Mouse (Mus musculus): Measurements from ENCODE around the gene A130010J15Rik.

The A130010J15Rik gene

DNA sequence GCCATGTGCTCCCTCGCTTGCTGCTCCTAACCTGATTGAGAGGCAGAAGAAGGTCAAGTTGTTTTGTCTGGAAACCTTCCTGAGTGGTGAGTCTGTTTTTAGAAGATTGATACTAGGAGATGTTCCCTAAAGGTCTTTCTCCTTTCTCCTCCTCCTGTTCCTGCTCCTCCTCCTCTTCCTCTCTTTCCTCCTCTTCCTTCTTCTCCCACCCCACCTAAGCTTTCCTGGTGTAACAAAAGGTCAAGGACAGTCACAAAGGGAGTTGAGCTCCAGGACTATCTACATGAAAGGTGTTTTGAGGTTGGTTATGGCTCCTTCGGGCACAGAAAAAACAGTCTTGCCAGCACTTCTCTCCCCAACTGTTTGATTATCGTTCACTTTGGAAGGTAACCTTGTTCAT lies at the start of gene A130010J15Rik:
A130010J15Rik (plus strand) TSS at position 301 of the 400 bp plus-strand sequence.
- no peak for DNase-seq (ENCODE audit: low read depth, low spot score)

DNA sequence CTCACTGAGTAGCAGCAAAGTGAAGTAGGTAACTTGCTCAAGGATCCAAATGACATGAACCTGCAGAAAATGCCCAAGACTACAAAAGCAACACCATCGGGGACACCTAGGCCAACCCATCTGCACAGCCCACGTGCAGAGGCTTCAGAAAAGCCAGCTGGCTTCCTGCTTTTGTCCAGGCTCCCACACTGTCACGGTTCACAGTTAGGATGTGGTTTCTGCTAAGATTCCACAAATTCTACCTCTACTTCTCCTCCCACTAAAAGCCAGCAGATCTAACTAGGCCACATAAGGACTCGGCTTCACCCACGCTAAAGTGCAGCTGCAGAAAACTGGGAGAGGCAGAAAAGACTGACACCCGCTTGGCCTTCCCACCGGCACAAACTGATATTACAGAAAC lies 45.1 kb upstream of the A130010J15Rik start:
- no peak for DNase-seq (ENCODE audit: low read depth, low spot score)

DNA sequence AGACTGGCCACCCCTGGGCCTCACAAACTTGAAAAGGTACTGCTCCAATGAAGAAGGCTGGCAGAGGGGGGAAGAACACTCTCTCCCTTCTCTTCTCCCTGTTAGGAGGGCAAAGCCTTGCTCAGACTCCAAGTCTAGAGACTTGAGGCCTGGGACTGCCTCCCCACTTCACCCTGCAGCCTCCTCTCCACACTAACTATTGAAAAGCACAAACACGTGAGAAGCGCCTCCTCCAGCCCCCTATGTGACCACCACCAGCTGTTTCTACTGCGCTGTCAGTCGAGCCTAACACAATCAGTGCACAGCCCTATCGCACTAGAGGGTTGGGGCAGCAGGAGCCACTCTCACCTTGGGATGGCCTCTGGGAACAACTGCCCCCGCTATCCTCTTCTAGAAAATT lies 44.6 kb upstream of the A130010J15Rik start:
- no peak for DNase-seq (ENCODE audit: low read depth, low spot score)

DNA sequence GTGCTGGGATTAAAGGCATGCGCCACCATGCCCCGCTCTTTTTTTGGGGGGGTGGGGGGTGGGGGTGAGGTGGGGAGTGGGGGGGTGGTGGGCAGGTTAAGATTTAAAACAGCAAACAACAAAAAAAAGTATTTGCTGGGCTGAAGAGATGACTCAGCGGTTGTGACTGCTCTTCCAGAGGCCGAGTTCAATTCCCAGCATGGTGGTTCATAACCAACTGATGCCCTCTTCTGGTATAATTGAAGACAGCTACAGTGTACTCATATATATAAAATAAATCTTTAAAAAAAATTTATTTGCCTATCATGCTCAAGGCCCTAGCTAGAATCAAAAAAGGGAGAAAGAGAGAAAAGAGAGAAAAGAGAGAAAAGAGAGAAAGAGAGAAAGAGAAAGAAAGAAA lies 42.0 kb upstream of the A130010J15Rik start:
- DNase-seq (ENCODE audit: low read depth, low spot score), result no peak

DNA sequence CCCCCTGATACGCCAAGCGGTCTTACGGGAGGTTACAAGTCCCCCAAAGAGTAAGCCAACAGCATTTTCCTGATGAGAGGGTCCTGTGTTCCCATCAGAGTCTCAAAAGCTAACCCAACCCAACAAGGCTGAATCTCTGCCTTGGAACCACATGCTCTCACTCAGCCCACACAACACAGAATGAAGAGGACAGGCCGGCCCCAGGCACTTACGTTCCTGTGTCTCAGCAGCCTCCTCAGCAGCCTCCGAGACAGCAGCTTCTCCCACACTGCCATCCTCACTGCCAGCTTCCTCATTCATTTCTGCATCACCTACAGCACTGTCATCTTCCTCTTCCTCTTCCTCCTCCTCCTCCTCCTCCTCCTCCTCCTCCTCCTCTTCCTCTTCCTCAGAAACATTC lies 39.8 kb upstream of the A130010J15Rik start:
- no peak for DNase-seq (ENCODE audit: low read depth, low spot score)

DNA sequence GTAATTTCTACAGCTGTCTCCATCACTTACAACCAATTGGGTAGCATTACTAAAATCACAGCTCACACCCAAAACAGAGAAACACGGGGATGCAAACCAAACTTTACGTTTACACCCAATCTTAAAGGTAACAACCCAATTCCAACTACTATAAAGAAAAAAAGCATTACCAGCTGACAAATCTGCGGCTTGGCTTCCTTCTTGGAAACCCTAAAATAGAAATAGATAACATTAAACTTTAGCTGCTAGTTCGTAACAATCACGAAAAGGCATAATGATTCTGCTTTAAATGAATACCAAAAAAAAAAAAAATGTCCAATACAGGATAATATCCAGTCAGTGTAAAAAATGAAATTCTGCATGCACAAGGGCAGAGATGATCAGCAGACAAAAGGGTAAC lies 38.5 kb upstream of the A130010J15Rik start:
- DNase-seq (ENCODE audit: low read depth, low spot score), result no peak

DNA sequence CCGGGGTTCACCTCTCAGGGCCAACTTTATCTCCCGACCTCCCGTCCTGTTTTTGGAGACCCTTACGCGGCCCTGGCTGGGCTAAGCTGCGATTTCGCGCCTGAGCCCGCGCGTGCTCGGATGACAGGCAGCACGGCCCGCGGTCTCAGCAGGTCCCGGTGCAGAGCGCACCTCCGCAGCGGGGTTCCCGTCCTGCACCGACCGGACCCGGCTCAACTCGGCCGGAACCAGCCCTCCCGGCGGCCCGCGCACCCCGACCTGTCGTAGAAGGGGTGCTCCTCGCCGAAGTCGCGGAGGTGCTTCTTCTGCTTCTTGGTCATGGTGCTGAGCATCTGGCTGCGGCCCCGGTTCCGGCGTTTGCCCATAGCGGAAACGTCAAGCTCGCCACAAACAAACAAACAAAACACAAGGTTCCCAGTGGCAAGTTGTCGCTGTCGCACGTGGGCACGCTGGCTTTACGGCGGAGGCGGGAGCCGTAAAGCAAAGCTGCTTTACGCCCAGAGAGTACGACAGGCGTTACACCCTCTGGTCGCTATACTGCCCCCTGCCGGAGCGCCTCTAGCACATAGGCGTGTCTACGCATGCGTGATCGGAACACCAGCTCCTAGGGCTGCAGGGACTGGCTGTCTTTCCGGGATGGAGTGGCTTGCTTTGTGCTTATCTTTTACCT lies 37.9 kb upstream of the A130010J15Rik start, which contains the start of gene Diexf:
Diexf (minus strand) TSS at position 487 of the 670 bp plus-strand sequence.
- peak; percentile 98 for DNase-seq (ENCODE audit: low read depth, low spot score)

DNA sequence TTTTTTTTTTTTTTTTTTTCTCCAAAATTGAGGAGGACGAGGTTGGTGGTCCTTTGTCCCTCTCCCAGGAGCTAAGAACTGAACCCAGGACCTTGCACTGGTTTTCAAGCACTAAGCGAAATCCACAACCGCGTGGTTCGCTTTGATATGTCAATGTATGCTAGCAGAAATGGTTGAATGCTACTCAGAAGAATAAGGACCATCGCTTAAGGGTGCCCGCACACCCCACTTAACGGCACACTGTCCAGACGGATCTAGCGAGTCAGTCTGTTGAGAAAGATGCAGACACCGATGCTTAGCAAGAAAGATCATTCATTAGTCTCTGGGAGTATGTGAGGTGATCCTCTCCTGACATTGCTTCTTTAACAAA lies 37.4 kb upstream of the A130010J15Rik start:
- no peak for DNase-seq (ENCODE audit: low read depth, low spot score)

DNA sequence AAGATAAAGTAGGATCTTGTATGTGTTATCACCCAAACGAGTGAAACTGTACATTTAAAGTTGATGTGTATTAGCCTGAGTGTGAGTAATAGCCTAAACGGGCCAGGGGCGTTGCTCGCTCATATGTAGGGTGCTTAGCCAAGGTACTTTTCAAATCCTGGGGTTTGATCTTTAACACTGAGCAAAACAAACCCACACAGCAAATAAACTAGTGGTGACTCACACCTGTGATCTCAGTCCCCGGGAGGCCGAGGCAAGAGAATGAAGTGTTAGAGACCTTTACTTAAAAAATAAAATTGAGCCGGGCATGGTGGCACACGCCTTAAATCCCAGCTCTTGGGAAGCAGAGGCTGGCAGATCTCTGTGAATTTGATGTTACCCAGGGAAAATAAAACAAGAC lies 37.0 kb upstream of the A130010J15Rik start:
- DNase-seq (ENCODE audit: low read depth, low spot score), result no peak

DNA sequence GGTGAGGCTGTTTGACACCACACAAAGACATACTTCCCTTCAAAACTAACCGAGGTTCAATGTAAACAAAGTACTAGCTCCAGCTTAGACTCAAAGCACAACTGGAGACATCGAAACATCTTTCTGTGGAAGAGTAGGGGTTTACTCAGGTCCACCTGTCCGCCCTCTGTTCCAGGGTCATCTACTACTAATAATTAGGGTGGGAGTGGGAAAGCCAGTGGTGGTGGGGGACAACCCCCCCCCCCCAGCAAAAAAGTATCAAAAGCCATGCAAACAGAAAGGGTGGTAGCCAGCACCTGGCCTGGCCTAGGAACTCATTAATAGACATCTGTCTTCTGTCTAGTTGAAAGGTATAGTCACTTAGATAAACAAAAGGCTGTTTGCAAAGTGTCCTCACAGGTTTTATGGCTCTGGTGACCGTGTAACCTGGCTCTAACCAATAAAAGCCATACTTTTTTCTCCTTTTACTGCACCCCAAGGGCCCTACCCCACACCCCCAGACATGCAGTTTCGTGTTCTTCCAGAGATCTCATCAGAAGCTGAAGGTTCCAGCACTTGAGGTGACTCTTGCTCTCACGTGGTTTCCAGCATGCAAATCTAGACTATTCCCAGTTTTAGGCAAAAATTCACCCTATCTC lies 36.4 kb upstream of the A130010J15Rik start:
- DNase-seq (ENCODE audit: low read depth, low spot score), result no peak

DNA sequence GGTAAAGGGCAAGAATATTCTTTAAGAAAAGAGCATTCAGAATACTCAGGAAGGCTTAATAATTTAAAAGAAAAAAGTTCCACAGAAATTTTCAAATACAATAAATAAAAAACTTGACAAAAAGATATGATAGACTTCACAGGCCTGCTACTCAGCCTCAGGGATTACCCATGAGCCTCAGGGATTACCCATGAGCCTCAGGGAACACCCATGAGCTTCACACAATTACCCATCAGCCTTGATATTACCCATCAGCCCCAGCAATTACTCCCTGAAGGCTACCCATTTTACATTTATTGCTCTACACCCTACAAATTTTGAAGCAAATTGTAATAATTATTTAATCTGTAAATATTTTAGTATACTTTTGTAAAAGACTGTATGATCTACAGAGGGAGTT lies 35.5 kb upstream of the A130010J15Rik start:
- DNase-seq (ENCODE audit: low read depth, low spot score), result no peak

DNA sequence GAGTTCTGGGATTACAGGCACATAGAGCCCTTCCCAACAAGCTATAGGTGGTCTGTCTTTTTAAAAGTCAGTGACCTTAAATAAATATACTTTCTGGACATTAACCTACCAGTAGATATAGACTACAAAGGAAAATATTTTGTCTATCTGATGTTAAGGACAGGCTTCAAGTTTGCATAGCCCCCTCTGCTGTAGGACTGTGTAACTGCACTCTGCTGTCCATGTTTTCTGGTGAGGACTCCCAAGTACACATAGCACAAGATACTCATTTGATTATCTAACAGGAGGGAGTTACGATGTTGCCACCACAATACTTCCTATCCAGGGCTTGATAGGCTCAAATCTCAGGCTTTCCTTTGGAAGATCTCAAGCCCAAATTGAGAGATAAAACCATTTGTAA lies 34.1 kb upstream of the A130010J15Rik start:
- no peak for DNase-seq (ENCODE audit: low read depth, low spot score)

DNA sequence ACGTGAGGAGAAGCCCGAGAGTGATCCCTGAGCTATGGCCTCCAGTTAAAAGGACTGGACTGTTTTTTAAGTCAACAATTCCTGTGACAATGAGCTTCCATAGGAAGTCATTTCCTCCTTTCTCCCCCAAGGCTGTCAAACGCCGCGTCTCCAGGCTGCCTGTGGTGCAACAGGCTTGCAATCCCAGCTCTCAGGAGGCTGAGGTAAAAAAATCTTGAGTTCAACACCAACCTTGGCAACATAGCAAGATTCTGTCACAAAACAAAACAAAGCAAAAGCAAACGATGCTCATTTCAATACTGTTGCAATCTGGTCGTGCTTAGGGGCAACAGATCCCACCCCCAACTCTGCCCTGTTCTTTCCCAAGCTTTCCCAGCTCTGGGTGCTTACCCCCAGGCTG lies 29.8 kb upstream of the A130010J15Rik start:
- no peak for DNase-seq (ENCODE audit: low read depth, low spot score)

DNA sequence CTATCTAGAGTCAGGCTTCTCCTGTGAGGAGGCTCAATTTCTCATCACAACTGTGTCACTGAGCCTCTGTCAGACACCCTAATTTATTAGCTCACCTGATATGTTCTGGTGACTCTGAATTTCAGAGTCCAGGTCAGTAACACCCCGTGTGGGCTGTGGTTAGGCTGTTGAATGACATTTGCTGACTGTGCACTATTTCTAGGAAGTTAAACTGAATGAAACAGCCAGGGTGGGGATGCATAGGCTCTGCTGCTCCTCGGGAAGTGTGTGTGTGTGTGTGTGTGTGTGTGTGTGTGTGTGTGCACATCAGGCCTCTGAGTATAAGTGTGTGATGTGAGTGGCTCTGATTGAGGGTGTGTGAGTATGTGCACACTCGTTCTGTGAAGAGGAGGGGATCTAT lies 29.2 kb upstream of the A130010J15Rik start:
- no peak for DNase-seq (ENCODE audit: low read depth, low spot score)

DNA sequence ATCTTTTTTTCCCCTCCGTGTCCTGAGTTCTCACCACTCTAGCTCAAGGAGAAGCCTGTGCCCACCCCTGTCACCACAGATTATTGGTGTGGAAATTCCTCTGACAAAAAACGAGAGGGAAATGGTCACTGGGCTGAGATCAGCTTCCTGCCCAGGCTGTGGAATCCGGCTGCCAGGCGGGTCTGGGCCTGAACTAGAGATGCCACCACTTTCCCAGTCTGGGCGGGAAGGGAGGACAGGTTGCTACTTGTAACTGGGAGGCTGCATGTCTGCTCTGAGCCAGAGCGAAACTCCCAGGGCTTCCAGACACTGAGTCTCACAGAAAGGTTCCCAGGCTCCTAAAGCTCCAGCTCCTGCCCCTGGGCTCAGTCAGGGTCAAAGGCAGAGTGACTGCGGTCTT lies 26.7 kb upstream of the A130010J15Rik start:
- DNase-seq (ENCODE audit: low read depth, low spot score), result no peak

DNA sequence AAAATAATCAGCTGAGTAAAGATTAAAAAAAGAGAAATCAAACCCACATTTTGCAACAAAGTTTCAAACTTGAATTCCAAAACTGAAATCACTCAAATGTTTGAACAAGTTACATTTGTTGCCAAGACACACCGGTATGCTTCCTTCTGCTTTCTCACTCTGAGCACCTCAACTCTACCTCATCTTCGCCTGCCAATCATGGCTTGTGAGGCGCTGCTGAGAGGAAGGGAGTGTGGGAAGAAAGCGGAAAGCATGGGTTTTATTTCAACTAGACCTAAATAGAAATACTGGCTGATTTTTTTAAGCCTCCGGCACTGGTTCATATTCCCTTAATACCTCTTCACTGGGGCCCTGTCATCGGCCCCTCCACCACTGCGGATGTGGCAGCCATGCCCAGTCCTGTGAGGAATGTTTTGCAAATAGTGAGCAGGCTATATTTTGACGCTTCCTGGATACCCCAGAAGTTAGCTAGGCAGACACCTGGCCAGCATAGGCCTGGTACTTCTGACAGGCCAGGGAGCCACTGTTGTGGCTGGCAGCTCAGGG lies 25.3 kb upstream of the A130010J15Rik start:
- no peak for DNase-seq (ENCODE audit: low read depth, low spot score)

DNA sequence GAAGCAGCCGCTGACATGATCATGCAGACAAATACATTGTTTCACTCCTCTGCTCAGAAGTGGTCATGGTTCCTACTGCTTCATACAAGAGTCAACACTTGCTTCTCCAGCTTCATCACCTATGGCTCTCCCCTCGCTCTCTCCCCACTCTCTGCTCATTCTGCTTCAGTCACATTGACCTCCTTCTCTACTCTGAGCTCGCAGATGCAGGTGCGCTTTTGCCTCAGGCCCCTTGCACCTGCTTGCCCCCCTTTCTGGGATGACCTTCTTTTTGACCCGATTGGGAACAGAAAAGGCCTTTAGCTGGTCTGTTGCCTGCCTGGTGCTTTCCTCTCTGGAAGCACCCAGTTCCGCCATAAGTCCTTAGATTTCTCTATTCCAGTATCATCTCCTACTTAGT lies 23.3 kb upstream of the A130010J15Rik start:
- DNase-seq (ENCODE audit: low read depth, low spot score), result no peak

DNA sequence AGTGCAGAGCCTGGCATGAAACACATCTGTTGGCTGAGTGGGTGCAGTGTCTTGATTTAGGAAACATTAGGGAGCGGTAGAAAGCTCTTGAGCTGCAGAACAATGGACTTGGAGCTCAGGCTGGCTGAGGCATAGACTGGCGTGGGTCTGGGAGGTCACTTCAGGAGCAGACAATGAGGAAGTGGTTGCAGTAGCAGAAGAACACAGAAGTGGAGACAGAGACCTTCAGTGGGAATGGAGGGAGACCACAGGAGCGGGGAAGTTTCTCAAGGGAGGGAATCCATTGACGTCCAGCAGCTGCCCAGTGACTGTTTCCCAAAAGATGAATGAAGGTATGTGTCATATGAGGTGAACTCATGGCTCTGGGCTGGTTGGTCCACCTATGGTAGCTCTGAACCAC lies 22.7 kb upstream of the A130010J15Rik start:
- no peak for DNase-seq (ENCODE audit: low read depth, low spot score)

DNA sequence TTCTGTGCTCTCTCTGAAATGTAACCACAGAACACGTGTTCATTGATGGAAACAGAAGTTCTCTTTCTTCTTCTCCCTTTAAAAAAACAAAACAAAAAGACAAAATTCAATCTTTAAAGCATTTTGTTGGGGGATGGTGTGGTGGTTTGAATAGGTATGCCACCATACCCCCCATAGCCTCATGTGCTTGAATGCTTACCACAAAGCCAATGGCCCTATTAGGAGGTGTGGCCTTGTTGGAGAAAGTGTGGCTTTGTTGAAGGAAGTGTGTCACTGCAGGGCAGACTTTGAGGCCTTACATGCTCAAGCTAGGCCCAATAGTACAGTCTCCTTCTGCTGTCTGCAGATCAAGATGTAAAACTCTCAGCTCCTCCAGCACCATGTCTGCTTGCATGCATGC lies 21.4 kb upstream of the A130010J15Rik start:
- no peak for DNase-seq (ENCODE audit: low read depth, low spot score)

DNA sequence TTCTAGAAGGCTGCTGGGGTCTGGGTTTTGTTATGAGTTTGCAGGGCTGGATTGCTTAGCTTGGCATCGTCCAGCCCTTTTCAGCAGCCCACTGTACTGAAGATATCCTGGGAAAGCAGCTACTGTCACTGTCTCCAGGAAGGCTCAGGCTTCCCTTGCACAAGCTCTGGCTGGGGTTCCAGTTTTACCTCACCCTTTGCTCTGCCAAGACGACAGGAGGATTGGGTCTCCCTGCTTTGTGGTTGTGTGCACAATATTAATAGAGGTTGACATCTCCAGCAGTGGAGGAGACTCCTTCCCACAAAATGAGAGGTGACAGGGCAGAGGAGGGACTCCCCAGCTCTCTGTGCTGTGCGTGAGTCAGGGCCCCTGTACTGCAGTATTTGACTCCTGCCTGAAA lies 18.6 kb upstream of the A130010J15Rik start:
- DNase-seq (ENCODE audit: low read depth, low spot score), result no peak

DNA sequence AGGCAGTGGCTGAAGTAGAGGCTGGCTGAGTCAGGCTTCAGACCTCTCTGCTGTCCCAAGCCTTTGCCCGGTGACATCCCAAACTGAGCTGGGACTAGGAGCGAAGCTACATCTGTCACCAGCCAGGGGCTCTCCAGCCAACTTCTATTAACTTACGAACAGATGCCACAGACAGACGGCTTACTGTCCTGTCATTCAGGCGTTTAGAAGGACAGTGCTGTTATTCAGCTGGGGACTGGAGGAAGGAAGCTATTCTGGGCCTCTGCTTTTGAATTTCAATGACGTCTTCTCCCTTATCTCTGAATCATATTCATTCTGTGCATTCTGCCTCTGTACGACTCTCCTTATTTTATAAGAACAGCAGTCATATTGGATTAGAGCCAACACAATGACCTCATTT lies 16.7 kb upstream of the A130010J15Rik start:
- no peak for DNase-seq (ENCODE audit: low read depth, low spot score)

DNA sequence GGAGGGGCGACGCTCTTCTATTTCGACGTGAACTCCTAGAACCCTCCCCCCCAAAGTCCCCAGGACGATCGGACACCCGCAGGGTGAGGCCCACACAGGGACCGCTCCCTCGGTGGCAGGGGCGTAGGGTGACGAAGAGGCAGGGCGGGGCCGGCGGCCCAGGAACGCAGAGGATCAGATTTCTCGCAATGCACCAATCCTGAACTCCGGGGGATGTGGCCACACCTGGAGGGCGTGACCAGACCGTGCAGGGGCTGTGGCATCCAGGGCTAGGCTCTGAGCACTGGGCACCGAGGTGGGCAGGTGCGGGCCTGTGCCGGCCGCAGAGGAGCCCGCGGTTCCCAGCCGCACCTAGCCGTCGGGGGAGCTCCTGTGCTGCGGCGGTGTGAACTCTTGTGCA lies 15.0 kb upstream of the A130010J15Rik start, which contains the start of gene Irf6:
Irf6 (plus strand) TSS at position 240 of the 400 bp plus-strand sequence.
- DNase-seq (ENCODE audit: low read depth, low spot score), result no peak

DNA sequence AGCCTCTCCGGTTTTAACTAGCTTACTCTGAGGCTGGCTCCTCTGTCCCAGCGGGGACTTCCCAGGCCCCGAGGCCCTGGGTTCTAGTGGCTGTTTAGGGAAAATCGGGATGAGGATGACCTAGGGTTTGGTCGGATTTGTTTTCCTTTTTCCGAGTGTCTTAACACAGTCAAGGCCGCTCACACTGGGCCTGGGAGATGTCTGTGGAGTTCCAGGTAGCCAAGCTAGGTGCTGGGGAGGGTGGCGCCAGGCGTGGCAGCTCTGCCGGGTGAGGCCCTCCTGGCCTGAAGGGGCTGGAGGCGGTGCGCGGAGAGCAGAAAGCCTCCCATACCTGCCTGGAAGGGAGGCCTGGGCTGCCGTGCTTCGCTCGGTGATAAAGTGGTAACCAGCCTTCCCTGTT lies 14.3 kb upstream of the A130010J15Rik start:
- DNase-seq (ENCODE audit: low read depth, low spot score), result no peak
